Mouse (Mus musculus) olfactory bulb, adult 2 months (tissue): ENCODE data around the gene Krtap1-4.

Experiments used
- CTCF ChIP-seq: fragments of 200-500 bp; IDR thresholded peaks from 2 replicates; pipeline ENCODE4 v1.5.1; 2012; ENCODE audit warnings: low read depth, mild to moderate bottlenecking, low read length, moderate library complexity; ENCODE audit not compliant: insufficient read depth
- POLR2A ChIP-seq: fragments of 200-500 bp; IDR thresholded peaks from 2 replicates; pipeline ENCODE4 v1.6.1; 2012; ENCODE audit warnings: mild to moderate bottlenecking, low read depth, low read length, moderate library complexity; ENCODE audit not compliant: insufficient read depth

GRCm38 (mm10) chr11:99574106-99574505 is 9.3 kb downstream of the Krtap1-4 start:
- TF ChIP-seq CTCF: peak; percentile 42; the same call in 1 of the 2 replicates
- no peak for TF ChIP-seq POLR2A
